Mouse (Mus musculus) gastrocnemius, postnatal 4 days (tissue): ENCODE measurements around the gene Nek9. TPM values are rescaled to one million over a fixed set of nuclear protein-coding genes. Genes with fewer than 3 reads are reported as not detected.

ENCODE experiments used
- DNase-seq, 2 experiments: peaks; one replicate each; pipeline ENCODE4 v3.0.0; 2021 to 2022; ENCODE audit warnings: low spot score in 2 of 2, mixed read lengths in 2 of 2
- long read RNA-seq, 2 experiments: library from polyadenylated mRNA; stranded (forward); transcript quantifications; one replicate each; pipeline ENCODE4 v2.0.0; 2021
- total RNA-seq, 2 experiments: library from RNA; stranded (reverse); gene quantifications; 2 replicates each; pipeline ENCODE4 v1.2.3; 2021

Gene Nek9
- 10 to 100 TPM; 59.6 to 60.9 TPM for total RNA-seq
- long read RNA-seq, experiment 1, full-length matches to known transcripts: 4 of 16 reads
- long read RNA-seq, experiment 1, partial matches to known transcripts: 10 of 16 reads
- long read RNA-seq, experiment 1, other reads (novel, unspliced or antisense): 2 of 16 reads
- long read RNA-seq, experiment 2, full-length matches to known transcripts: 7 of 16 reads
- long read RNA-seq, experiment 2, partial matches to known transcripts: 6 of 16 reads
- long read RNA-seq, experiment 2, other reads (novel, unspliced or antisense): 3 of 16 reads

- peak; percentile 91 to 98 for DNase-seq
These were observed at the start of gene Nek9 for GRCm38 (mm10) chr12:85339243-85339729. TSS of gene Nek9 (minus strand) at chr12:85339362.

DNA sequence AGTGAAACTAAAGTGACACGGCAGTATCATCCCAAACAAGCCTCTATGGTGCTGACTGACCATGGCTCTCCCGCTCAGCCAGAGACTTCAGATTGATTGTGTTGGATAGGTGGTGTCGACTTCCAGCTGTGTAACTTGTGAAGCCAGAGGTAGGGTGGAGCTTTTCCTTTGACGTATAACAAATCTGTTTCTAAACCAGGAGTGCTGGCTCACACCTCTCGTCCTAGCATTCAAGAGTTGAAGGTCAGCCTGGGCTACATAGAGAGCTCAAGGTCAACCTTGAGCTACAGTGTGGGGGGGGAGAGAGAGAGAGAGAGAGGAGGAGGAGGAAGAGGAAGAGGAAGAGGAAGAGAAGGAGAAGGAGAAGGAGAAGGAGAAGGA, 46.8 kb upstream of the Nek9 start:
- no peak for DNase-seq

DNA sequence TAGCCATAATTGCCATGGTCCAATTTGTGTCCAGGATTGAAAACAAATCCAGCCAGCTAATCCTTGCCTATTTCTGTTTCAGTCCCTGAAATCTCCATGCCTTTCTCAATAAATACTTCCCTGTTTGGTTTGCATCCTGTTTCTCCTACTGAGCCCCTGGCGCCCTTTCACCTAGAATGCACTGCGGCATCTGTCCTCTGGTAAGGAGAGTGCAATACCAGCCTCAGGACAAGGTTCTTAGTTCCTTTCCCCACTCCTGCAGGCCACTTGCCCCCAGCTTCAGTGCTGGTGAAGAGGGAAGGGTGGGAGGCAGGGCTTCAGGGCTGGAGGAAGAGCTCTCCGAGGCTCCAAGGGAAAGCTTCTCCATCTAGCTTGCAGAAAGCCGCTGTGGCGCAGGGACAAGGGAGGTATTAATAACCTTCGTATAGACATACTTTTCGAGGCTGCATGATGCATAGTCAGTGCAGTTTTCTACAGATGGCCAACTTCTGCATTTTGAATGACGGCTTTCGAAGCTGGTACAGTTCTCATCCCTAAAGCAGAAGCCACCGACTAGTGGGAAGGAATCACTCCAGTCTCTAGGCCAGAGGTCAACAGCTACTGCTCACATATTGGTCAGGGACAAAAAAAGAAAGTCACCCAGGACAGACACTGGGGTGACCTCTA, 46.3 kb upstream of the Nek9 start:
- no peak for DNase-seq

GRCm38 (mm10) chr12:85382761-85383680, 43.9 kb upstream of the Nek9 start:
- no peak for DNase-seq

- DNase-seq: no peak
These were observed 42.4 kb upstream of the Nek9 start for GRCm38 (mm10) chr12:85381570-85381969.

DNA sequence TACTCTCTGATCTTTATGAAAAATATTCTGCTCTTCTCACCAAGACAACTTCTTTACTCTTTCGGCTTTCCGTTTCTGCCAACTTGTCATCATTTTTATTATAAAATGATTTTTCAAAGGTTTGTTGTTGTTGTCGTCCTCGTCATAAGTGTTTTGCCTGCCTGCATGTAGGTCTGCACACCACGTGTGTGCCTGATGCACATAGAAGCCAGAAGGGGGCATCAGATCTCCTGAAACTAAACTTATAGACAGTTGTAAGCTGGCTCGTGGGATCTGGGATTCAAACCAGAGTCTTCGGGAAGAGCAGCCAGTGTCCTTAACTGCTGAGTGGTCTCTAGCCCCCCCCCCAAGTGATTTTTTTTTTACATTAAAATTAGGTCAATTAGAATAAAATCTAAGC, 41.8 kb upstream of the Nek9 start:
- DNase-seq: no peak

- DNase-seq: no peak
These were observed 41.1 kb upstream of the Nek9 start for GRCm38 (mm10) chr12:85380308-85380707.

DNA sequence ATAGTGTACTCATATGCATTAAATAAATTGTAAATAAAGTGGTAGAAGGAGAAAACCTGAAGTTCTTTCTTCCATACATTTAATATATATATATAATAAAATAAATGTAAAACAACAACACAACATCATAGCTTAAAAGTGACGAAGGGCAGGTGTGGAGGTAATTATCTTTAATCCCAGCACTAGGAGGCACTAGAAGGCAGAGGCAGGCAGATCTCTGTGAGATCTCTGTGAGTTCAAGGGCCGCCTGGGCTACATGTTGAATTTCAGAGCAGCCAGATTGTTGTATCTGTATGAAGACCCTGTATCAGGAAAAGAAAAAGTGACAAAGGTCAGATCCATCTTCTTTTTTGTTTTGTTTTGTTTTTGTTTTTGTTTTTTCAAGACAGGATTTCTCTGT, 39.1 kb upstream of the Nek9 start:
- no peak for DNase-seq

- peak; percentile 78 to 88 for DNase-seq
These were observed 35.6 kb upstream of the Nek9 start, which contains the start of gene Tmed10 for GRCm38 (mm10) chr12:85374561-85375272. TSS of gene Tmed10 (minus strand) at chr12:85374847.

DNA sequence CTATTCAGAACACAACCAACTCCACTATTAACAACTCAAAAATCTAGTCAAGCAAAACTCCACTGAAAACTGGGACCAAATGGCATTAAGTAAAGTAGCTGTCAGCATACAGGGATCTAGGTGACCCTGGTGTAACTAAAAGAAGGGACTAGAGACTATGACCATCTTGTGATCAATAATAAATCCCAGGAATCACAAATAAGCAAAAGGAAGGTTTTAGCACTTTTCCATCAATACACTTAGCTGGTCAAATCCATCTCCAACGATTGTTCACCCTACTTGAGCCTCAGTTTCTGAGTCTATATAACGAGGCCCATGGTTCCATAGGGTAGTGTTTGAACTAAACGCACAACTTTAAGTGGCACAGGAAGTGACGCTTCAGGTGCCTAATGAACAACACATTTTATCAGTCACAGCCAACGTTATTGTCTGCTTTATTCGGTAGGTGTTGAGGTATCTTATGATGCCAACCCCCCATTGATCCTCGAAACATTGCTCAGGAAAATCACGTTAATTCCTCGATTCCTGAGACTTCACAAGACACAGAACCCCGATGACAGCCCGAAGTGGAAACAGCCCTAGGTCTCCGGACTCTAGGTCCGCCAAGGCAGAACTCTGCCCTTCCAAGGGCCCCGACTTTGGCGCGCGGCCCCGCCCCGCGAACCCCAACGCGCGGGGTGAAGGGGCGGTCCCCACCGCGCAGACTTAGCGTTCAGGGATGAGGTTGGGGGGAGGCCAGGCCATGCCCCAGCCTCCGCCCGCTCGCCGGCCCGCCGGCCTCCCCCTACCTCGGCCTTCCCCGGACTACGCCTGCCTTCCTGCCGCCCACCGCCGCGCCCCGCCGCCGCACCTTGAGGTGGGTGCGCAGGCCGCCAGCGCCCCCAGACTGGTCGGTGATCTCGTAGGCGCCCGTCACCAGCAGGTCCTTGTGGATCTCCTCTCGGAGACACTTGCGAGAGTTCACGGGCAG, 34.7 kb upstream of the Nek9 start:
- DNase-seq: peak; percentile 71 to 77

DNA sequence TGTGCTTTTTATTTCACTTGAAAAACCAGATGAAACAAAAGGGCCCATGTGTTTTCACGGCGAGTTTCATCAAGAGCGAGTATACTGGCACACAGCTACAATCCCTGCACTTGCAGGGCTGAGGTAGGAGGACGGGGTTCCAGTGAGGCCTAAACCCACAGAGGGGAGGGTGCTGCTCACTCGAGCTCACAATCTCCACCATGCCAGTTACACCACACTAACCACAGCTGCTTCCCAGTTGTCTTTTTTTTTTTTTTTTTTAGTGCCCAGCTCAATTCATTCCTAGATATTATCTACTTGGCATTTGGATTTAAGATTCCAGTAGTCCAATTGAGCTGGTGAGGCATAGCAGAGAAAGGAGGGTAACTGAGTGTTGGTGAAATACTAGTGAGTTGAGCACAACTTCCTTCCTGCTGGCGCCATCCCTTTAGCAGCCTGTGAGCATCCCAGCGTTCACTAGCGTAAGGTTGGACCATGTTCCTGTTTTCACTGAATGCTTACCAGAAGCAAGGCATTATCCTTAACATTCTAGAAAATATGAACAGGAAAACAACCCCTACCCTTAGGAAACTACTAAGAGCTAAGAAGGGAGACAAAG, 33.0 kb upstream of the Nek9 start:
- DNase-seq: no peak

GRCm38 (mm10) chr12:85368441-85369063, 29.4 kb upstream of the Nek9 start:
- DNase-seq: no peak

- no peak for DNase-seq
These were observed 27.1 kb upstream of the Nek9 start for GRCm38 (mm10) chr12:85366271-85366670.

- DNase-seq: no peak
These were observed 23.3 kb upstream of the Nek9 start for GRCm38 (mm10) chr12:85362510-85362909.

GRCm38 (mm10) chr12:85361580-85361979, 22.4 kb upstream of the Nek9 start:
- no peak for DNase-seq

DNA sequence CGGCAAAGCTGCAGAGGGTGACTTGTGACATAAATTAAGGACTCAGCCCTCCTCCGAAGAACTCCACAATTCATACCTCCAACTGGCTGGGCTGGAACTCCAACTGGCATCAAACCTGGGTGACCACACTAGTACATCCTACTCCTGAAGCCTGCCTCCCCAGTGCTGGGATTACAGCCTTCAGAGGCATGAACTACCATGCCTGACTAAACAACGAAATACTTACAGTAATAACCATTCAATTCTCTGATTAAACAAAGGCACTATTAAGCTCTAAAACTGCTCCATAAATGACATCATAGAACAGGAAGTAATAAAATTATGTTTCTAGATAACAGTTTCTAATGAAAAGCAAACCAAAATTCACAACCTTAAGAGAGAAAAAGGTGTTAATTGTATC, 22.0 kb upstream of the Nek9 start:
- no peak for DNase-seq

- DNase-seq: no peak
These were observed 14.9 kb upstream of the Nek9 start for GRCm38 (mm10) chr12:85354061-85354460.

GRCm38 (mm10) chr12:85350407-85351232, 11.5 kb upstream of the Nek9 start:
- DNase-seq: no peak
